Mouse (Mus musculus): ENCODE measurements around the gene 4930524J08Rik.

- TF ChIP-seq GATA1 (IDR thresholded peaks at IDR 0.05; ENCODE audit: borderline replicate concordance, low read length) = no peak
- no peak for TF ChIP-seq TAL1 (conservative IDR thresholded peaks at IDR 0.05; ENCODE audit: low read depth, low read length)
- no peak for TF ChIP-seq CTCF (IDR thresholded peaks at IDR 0.05; ENCODE audit: low read depth, low read length)
- TF ChIP-seq POLR2AphosphoS5 (IDR thresholded peaks at IDR 0.05; ENCODE audit: insufficient replicate concordance, low read depth, low read length) = no peak
Measured at GRCm38 (mm10) chr5:100020089-100020488, 41.2 kb downstream of the 4930524J08Rik start.

Measured in G1E (cell line).